Mouse (Mus musculus): ENCODE data around the gene Zfp969. TPM values are rescaled to one million over a fixed set of nuclear protein-coding genes. Genes with fewer than 3 reads are reported as not detected.
"Not testable (repeated sequence)": the region's sequence is repeated elsewhere in the genome, so short reads cannot be mapped to it uniquely, and the experiment has no call there.

Zfp969 gene
- 6.9 and 7.0 TPM in 2 replicates for polyA plus RNA-seq (2016; fragmentation: Nextera tagmentation; extraction: Ambion mirVana)

GRCm38 (mm10) chr2:175703546-175703945 is at the start of gene Zfp969:
Gene Zfp969, minus strand, starts transcription at chr2:175703646.
- not testable (repeated sequence) for H3K27ac ChIP-seq; H3K4me2 ChIP-seq (replicated peaks); H3K9ac ChIP-seq; H3K9me3 ChIP-seq (replicated peaks); H3K4me1 ChIP-seq; H3K27me3 ChIP-seq; H3K4me3 ChIP-seq; ATAC-seq (ENCODE audit: low FRiP score); H3K36me3 ChIP-seq
- no CpG with 5 or more reads among the region's 9 CpGs for WGBS

- not testable (repeated sequence) for H3K4me1 ChIP-seq
Observed at GRCm38 (mm10) chr2:175741237-175741636, 37.8 kb upstream of the Zfp969 start, which contains the start of gene Gm2007. Gene Gm2007, plus strand, starts transcription at chr2:175741537.

GRCm38 (mm10) chr2:175643678-175644077 is 59.8 kb downstream of the Zfp969 start, which contains the start of gene Gm11007:
Gene Gm11007, plus strand, starts transcription at chr2:175643978.
- not testable (repeated sequence) for H3K9me3 ChIP-seq (replicated peaks); H3K27ac ChIP-seq; H3K9ac ChIP-seq; H3K4me2 ChIP-seq (replicated peaks); ATAC-seq (ENCODE audit: low FRiP score); H3K4me3 ChIP-seq; H3K4me1 ChIP-seq; H3K27me3 ChIP-seq; H3K36me3 ChIP-seq
- no CpG with 5 or more reads among the region's 2 CpGs for WGBS

More at GRCm38 (mm10) chr2:175741237-175741636, 37.8 kb upstream of the Zfp969 start, which contains the start of gene Gm2007:
- no CpG with 5 or more reads among the region's 2 CpGs for WGBS
- H3K27me3 ChIP-seq; H3K9ac ChIP-seq; ATAC-seq (ENCODE audit: low FRiP score); H3K9me3 ChIP-seq (replicated peaks); H3K36me3 ChIP-seq; H3K27ac ChIP-seq; H3K4me3 ChIP-seq; H3K4me2 ChIP-seq (replicated peaks): not testable (repeated sequence)

Other genes with a start within 250 kb of the Zfp969 start
- 6.0 and 8.8 TPM in 2 replicates for gene Zfp965, start 233.7 kb downstream of the Zfp969 start, polyA plus RNA-seq (2016; fragmentation: Nextera tagmentation; extraction: Ambion mirVana)
- not detected in 2 replicates for gene Gm11007, start 59.7 kb downstream of the Zfp969 start, polyA plus RNA-seq (2016; fragmentation: Nextera tagmentation; extraction: Ambion mirVana)
- not detected in 2 replicates for gene Gm2007, start 37.9 kb upstream of the Zfp969 start, polyA plus RNA-seq (2016; fragmentation: Nextera tagmentation; extraction: Ambion mirVana)
- 4.0 TPM in 1 of 2 replicates, not detected in the other for gene Gm14288, start 97.4 kb upstream of the Zfp969 start, polyA plus RNA-seq (2016; fragmentation: Nextera tagmentation; extraction: Ambion mirVana)
- 23.8 and 26.1 TPM in 2 replicates for gene Gm6710, start 165.6 kb upstream of the Zfp969 start, polyA plus RNA-seq (2016; fragmentation: Nextera tagmentation; extraction: Ambion mirVana)
- 4.1 and 4.7 TPM in 2 replicates for gene Zfp966, start 227.5 kb upstream of the Zfp969 start, polyA plus RNA-seq (2016; fragmentation: Nextera tagmentation; extraction: Ambion mirVana)

All from hindbrain, embryonic 12.5 days (tissue).